Mouse (Mus musculus) lung, adult 2 months (tissue): ENCODE measurements around the gene Sdk1. TPM values are rescaled to one million over a fixed set of nuclear protein-coding genes. Genes with fewer than 3 reads are reported as not detected.
A peak's percentile ranks its signal among the peaks of the same experiment; 100 is the strongest.

Experiments used
- DNase-seq: peaks from one replicate; pipeline ENCODE4 v3.0.0; 2022
- H3K4me1 ChIP-seq: fragments of 200-500 bp; 2 replicates; pipeline ENCODE4 v1.6.1; 2011; ENCODE audit warnings: low read length; ENCODE audit not compliant: control insufficient read depth, insufficient read depth
- H3K4me3 ChIP-seq: fragments of 200-500 bp; replicated peaks from 2 replicates; pipeline ENCODE3; 2011; ENCODE audit warnings: low read depth, mild to moderate bottlenecking, control low read depth, low read length; ENCODE audit errors: extremely low read depth
- CTCF ChIP-seq: fragments of 200-500 bp; IDR thresholded peaks from 2 replicates; pipeline ENCODE4 v1.5.1; 2011; ENCODE audit warnings: mild to moderate bottlenecking, low read length, control low read depth; ENCODE audit not compliant: insufficient read depth
- POLR2A ChIP-seq: fragments of 200-500 bp; IDR thresholded peaks from 2 replicates; pipeline ENCODE4 v1.6.1; 2011; ENCODE audit warnings: low read depth, mild to moderate bottlenecking, control low read depth, low read length, borderline replicate concordance; ENCODE audit errors: extremely low read depth
- WGBS: fragments of 180-500 bp; shearing (Covaris S2); methylation state at CpG from one replicate; pipeline ENCODE4 v1.1.7; 2018; 5-methylcytosine and 5-hydroxymethylcytosine counted together
- polyA plus RNA-seq: library from polyadenylated mRNA; depleted of rRNA; stranded (reverse); fragments of >200 nt; gene quantifications from 2 replicates; pipeline ENCODE4 v1.2.3, GENCODE M21; 2012

Gene Sdk1
- polyA plus RNA-seq, 1 experiment = 1.8 TPM

DNA sequence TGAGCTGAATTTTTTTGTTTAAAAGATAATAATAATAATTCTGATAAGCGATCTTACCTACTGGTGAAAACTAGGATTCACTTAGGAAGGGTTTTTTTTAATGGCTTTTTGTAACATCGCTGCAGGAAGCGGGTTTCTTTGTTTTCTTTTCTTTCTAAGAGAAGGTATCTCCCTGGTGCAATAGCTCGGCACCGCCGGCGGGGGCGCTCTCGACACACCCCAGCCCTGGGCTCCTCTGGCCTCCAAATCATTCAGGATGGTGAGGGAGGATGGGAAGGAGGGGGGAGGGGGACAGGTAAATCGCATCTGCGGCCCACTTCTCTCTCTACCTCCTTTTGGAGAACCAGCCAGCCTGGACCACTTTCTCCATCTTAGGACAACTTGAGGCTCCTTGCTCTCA is 971.0 kb downstream of the Sdk1 start:
- WGBS = 65% methylated on average over 11 of the region's 11 CpGs
- Histone ChIP-seq H3K4me1 (no peaks in the 10 kb centered on the region), H3K4me3 (no peak overlapping the region)
- TF ChIP-seq POLR2A (no peak), CTCF (no peak)
- DNase-seq = no peak

DNA sequence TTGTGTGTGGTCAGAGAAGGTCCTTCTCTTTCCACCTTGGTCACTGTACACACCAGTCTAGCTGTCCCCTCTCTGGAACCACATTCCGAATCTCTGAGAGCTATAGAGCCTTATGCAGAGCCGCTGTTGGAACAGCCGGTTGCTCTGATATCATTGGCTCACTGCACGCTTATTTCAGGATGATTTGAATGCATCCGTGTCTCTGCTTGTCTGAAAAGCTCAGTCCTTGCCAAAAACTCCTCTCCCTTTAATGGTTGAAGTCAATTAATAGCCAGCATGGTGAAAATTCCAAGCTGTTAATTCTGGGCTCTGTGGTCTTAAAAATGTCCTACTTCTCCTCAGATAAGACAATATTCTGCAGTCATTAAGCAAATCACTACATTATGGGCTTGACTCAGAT is 974.7 kb downstream of the Sdk1 start:
- no peak for DNase-seq

DNA sequence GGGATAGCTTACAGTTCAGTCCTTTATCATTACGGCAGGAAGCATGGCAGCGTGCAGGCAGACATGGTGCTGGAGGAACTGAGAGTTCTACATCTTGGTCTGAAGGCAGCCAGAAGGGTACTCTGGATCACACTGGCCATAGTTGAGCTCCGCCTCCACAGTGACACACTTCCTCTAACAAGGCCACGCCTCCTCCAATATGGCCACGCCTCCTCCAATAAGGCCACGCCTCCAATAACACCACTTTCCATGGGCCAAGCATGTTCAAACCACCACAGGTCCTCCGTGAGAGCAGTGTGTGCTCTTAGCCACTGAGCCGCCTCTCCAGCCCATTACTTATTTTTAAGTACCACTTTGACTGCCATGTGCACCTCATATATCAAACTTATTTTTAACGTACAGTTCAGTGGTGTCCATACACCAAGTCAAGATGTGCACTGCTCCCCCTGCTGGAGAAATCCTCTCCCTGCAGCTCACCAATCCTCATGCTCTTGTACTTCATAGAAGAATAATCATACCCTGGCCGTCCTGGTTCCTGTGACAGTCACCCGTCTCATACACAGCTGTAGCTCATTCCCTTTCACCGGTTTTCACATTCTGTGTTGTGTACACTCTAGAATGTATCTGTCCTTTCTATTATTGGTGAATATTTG is 979.7 kb downstream of the Sdk1 start:
- H3K4me3 ChIP-seq = no peak overlapping the region
- no peaks in the 10 kb centered on the region for H3K4me1 ChIP-seq
- TF ChIP-seq CTCF = 0 out of 2 replicates have a peak, but pooled peaks have one; percentile 18
- TF ChIP-seq POLR2A = no peak
- DNase-seq = no peak
- WGBS = 86% methylated on average over 12 of the region's 12 CpGs

More for the DNA sequence above, 974.7 kb downstream of the Sdk1 start:
- no peak for TF ChIP-seq POLR2A
- no peak for TF ChIP-seq CTCF
- Histone ChIP-seq H3K4me3 (no peak overlapping the region), H3K4me1 (no peaks in the 10 kb centered on the region)
- WGBS = 71% methylated on average over 5 of the region's 5 CpGs

DNA sequence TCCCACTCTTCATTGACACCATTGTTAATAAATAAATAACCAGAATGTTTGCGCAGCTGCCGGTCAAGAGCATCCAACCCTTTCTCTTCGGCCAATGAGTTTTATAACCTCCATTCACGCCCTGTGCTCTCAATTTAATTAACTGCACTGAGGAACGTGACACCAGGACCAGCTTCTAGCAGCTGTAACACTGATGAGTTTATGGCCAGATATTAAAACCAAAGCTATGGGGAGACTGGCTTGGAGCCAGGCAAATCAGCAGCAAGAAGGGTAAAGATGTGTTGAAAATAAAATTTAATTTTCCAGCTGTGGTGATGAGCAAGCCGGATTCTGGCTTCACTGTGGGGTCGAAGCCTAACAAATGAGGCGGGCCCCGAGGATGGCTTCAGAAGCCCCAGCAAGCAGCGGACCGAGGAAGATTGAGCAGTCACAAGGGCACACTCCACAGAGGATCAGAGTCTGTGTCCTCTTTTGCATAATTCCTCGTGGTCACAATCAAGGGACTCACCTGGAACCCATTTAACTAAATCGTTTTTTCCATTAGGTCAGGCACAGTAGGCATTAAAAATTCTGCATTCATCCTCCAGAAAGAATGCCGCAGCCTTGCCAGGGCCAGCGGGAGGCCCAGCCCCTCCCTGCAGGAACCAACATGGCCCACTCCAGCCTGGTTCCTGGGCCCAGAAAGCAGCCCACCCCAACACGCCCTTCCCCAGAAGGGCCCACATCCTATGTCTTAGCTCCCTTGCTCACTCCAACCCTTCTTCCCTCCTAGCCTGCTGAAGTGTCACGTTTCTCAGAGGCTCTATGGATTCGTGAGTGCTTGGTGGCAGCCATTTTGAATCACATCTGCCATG is 987.9 kb downstream of the Sdk1 start:
- WGBS = 77% methylated on average over 18 of the region's 18 CpGs
- no peak overlapping the region for H3K4me3 ChIP-seq
- no peak for DNase-seq
- no peak for TF ChIP-seq POLR2A
- TF ChIP-seq CTCF = no peak
- H3K4me1 ChIP-seq = no peaks in the 10 kb centered on the region

DNA sequence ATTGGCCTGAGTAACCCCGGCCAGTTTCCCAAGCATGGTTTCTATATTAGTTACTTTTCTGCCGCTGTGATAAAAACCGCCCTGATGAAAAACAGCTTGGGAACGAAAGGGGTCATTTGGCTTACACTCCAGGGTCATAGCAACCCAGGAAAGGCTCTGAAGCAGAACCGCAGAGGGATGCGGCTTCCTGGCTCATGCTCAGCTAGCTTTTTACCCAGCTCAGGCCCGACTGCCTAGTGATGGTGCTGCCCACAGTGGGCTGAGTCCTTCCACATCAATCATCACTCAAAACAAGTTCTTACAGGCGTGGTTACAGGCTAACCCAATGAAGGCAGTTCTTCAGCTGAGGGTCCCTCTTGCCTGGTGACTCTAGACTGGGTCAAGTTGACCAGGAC is 988.5 kb downstream of the Sdk1 start:
- no peak overlapping the region for H3K4me3 ChIP-seq
- 78% methylated on average over 8 of the region's 8 CpGs for WGBS
- no peaks in the 10 kb centered on the region for H3K4me1 ChIP-seq
- no peak for DNase-seq
- TF ChIP-seq CTCF (no peak), POLR2A (no peak)

DNA sequence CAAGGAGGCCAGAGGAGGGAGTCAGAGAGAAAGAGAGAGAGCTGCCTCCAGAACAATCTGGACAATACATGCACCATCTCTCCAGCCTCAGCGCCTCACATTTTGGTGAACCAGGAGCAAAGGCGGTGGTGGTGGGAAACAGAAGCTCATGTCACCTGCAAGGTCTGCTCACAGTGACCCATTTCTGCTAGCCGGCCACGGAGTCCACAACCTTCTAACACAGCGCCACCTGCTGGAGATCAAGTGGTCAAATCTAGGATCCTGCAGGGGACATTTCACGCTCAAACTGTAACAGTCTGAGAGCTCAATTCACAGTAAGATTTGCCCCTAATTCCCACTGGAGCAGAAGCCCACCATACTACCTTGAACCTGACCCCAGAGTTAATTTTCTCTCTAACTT is 999.0 kb downstream of the Sdk1 start:
- WGBS = 91% methylated on average over 6 of the region's 6 CpGs
- TF ChIP-seq POLR2A = no peak
- no peak for TF ChIP-seq CTCF
- DNase-seq = no peak
- no peaks in the 10 kb centered on the region for H3K4me1 ChIP-seq
- H3K4me3 ChIP-seq = no peak overlapping the region

DNA sequence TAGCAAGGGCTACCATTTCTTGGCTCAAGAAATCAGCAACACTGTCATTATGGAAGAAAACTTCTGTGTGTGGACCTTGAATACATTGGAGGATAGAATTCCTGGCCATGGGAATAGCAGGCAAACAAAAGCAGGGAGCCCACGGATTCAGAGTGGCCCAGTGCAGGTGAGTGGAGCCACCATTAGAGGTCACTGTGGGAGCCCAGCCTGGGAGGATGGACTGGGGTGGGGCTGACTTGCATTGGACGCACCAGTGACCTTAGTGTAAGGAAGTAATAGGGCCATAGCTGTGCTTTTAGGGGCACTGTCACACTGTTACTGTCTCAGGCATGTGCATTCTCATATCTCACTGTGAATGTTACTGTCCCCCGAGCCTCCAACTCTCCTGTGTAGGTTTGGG is 1001.3 kb downstream of the Sdk1 start:
- TF ChIP-seq CTCF (no peak), POLR2A (no peak)
- Histone ChIP-seq H3K4me3 (no peak overlapping the region), H3K4me1 (no peaks in the 10 kb centered on the region)
- DNase-seq = no peak
- WGBS = 37% methylated on average over 3 of the region's 3 CpGs

DNA sequence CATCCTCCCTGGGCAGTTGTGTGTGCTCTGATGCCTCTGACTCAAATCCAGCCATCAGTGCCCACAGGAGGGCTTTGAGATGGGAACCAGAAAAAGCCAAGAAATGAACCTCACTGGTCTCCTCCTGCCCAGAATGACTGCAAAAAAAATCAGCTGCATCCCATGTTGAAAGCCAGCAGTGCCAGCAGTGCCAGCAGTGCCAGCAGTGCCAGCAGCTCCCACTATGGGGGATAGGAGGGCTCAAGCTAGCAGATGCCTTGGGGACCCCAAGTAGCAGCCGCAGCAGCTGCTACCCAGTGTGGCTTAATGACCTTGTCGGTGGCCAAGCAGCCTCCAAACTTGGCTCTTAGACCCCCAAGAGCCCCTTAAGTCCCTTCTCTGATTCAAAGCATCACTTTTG is 1001.8 kb downstream of the Sdk1 start:
- Histone ChIP-seq H3K4me1 (no peaks in the 10 kb centered on the region), H3K4me3 (no peak overlapping the region)
- TF ChIP-seq POLR2A (no peak), CTCF (no peak)
- DNase-seq = no peak
- WGBS = 89% methylated on average over 2 of the region's 2 CpGs

DNA sequence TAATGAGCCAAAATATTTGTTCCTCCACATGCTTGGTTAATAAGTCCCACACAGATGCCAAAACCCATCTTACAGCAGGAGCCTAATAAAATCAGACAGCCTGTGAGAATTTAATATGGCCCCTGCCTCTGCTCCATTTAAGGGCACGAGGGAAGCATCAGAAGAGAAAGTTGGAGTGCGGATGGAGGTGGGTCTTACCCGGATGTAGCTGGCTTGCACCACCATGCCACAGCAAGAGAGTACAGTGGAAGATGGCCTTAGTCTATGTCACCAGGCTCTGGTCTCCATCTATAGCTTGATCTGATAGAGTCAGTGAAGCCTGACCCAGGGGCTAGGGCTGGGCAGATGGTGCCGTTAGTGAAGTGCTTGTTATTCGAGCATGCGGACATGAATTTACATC is 1014.9 kb downstream of the Sdk1 start:
- no peak for DNase-seq
- Histone ChIP-seq H3K4me1 (no peaks in the 10 kb centered on the region), H3K4me3 (no peak overlapping the region)
- TF ChIP-seq CTCF = no peak
- no peak for TF ChIP-seq POLR2A
- WGBS = 79% methylated on average over 6 of the region's 6 CpGs

DNA sequence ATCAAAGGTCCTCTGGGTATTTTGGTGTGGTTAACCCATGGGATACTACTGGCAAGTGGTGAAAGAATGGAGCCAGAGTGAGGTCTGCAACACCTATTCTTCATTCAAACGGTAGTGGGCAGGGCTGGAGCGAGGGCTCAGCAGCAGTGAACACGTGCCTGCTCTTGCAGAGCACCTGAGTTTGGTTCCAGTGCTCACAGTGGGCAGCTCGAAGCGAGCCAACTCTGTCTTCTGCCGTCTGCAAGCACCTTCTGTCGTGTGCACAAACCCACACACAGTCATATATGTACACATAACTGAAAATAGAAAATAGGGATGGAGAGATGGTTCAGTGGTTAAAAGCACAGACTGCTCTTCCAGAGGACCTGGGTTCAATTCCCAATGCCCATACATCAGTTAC is 1017.4 kb downstream of the Sdk1 start:
- H3K4me3 ChIP-seq = no peak overlapping the region
- H3K4me1 ChIP-seq = no peaks in the 10 kb centered on the region
- no peak for DNase-seq
- no peak for TF ChIP-seq CTCF
- TF ChIP-seq POLR2A = no peak
- 77% methylated on average over 7 of the region's 7 CpGs for WGBS
